Mouse (Mus musculus): Measurements from ENCODE around the gene Acot7.
A peak's percentile ranks its signal among the peaks of the same experiment; 100 is the strongest.

Acot7 gene

GRCm38 (mm10) chr4:152277916-152278315 is 100.0 kb downstream of the Acot7 start:
- DNase-seq = no peak

GRCm38 (mm10) chr4:152278986-152279385 is 101.1 kb downstream of the Acot7 start:
- DNase-seq = no peak

GRCm38 (mm10) chr4:152281601-152282000 is 103.7 kb downstream of the Acot7 start:
- DNase-seq = no peak

GRCm38 (mm10) chr4:152282721-152283120 is 104.8 kb downstream of the Acot7 start:
- DNase-seq = no peak

GRCm38 (mm10) chr4:152283186-152283950 is 105.4 kb downstream of the Acot7 start:
- peak; percentile 94 for DNase-seq

- DNase-seq = peak; percentile 79
Observed at GRCm38 (mm10) chr4:152285505-152285904, 107.6 kb downstream of the Acot7 start.

GRCm38 (mm10) chr4:152286183-152286582 is 108.2 kb downstream of the Acot7 start:
- DNase-seq = no peak

GRCm38 (mm10) chr4:152286887-152287286 is 109.0 kb downstream of the Acot7 start:
- DNase-seq = peak; percentile 81

GRCm38 (mm10) chr4:152287317-152288120 is 109.6 kb downstream of the Acot7 start:
- peak; percentile 50 for DNase-seq

GRCm38 (mm10) chr4:152288398-152288945 is 110.5 kb downstream of the Acot7 start:
- DNase-seq = no peak

GRCm38 (mm10) chr4:152290385-152290784 is 112.5 kb downstream of the Acot7 start:
- DNase-seq = peak; percentile 82

- DNase-seq = no peak
Observed at GRCm38 (mm10) chr4:152290991-152291390, 113.1 kb downstream of the Acot7 start.

GRCm38 (mm10) chr4:152291562-152291961 is 113.6 kb downstream of the Acot7 start, which contains the start of gene Hes3:
TSS of gene Hes3 (minus strand) at chr4:152291662.
- no peak for DNase-seq

GRCm38 (mm10) chr4:152292102-152292765 is 114.3 kb downstream of the Acot7 start:
- peak; percentile 36 for DNase-seq

- peak; percentile 41 for DNase-seq
Observed at GRCm38 (mm10) chr4:152294188-152294929, 116.4 kb downstream of the Acot7 start.

GRCm38 (mm10) chr4:152295916-152296315 is 118.0 kb downstream of the Acot7 start:
- no peak for DNase-seq

GRCm38 (mm10) chr4:152296371-152296770 is 118.4 kb downstream of the Acot7 start:
- no peak for DNase-seq

GRCm38 (mm10) chr4:152296874-152297861 is 119.2 kb downstream of the Acot7 start, which contains the start of gene Icmt:
TSS of gene Icmt (plus strand) at chr4:152297227.
- DNase-seq = peak; percentile 99

- no peak for DNase-seq
Observed at GRCm38 (mm10) chr4:152298836-152299235, 120.9 kb downstream of the Acot7 start.

- DNase-seq = no peak
Observed at GRCm38 (mm10) chr4:152300375-152300774, 122.4 kb downstream of the Acot7 start.

GRCm38 (mm10) chr4:152302012-152302411 is 124.1 kb downstream of the Acot7 start:
- no peak for DNase-seq
